32 mouse cellular contexts compared by ENCODE assay signal in genomic region chr3:152081381-152081780, GRCm38 (mm10).
"Had no signal": no experiment of that assay in that cellular context is flagged by ENCODE, and none has a peak within 500 bp of the region (broad histone marks: within the 10 kb centered on the region; RNA-seq: fewer than 3 reads in every experiment).

No protein-coding gene starts in this region.

- H3K36me3 ChIP-seq: limb, embryonic 10.5 days; limb, embryonic 12.5 days; limb, embryonic 13.5 days; limb, embryonic 15.5 days; liver, embryonic 12.5 days; liver, embryonic 13.5 days; liver, embryonic 15.5 days; lung, embryonic 15.5 days; midbrain, embryonic 10.5 days; midbrain, embryonic 12.5 days; midbrain, embryonic 13.5 days; neural tube, embryonic 12.5 days; neural tube, embryonic 13.5 days had no signal

- ATAC-seq: liver, embryonic 12.5 days; liver, postnatal 0 days; lung, postnatal 0 days; midbrain, embryonic 13.5 days; midbrain, embryonic 16.5 days had no signal

- H3K27ac ChIP-seq: limb, embryonic 10.5 days; limb, embryonic 12.5 days; limb, embryonic 13.5 days; limb, embryonic 15.5 days; liver, embryonic 12.5 days; liver, embryonic 13.5 days; liver, embryonic 14.5 days; liver, embryonic 15.5 days; lung, embryonic 15.5 days; macrophage; midbrain, embryonic 10.5 days; midbrain, embryonic 12.5 days; midbrain, embryonic 13.5 days; neural tube, embryonic 12.5 days; neural tube, embryonic 13.5 days had no signal

- H3K9me3 ChIP-seq: limb, embryonic 10.5 days; limb, embryonic 12.5 days; limb, embryonic 15.5 days; liver, embryonic 12.5 days; liver, embryonic 13.5 days; liver, embryonic 15.5 days; lung, embryonic 15.5 days; megakaryocyte, embryonic 14.5 days; midbrain, embryonic 10.5 days; midbrain, embryonic 12.5 days; midbrain, embryonic 13.5 days; neural tube, embryonic 12.5 days; neural tube, embryonic 13.5 days had no signal

- DNase-seq: left cerebral cortex, postnatal 4 days; liver; liver, embryonic 13.5 days; liver, postnatal 0 days; lung, adult 18-20 months; lung, adult 2 months; lung, embryonic 14.5 days; lung, postnatal 10 days; lung, postnatal 14 days; lung, postnatal 36 days; lung, postnatal 4 days; midbrain, embryonic 14.5 days had no signal

- H3K4me1 ChIP-seq: limb, embryonic 12.5 days; limb, embryonic 13.5 days; liver, embryonic 12.5 days; liver, embryonic 13.5 days; liver, embryonic 15.5 days; lung, embryonic 15.5 days; megakaryocyte, embryonic 14.5 days; midbrain, embryonic 10.5 days; midbrain, embryonic 12.5 days; midbrain, embryonic 13.5 days; neural tube, embryonic 12.5 days; neural tube, embryonic 13.5 days had no signal

- H3K4me3 ChIP-seq: limb, embryonic 10.5 days; limb, embryonic 12.5 days; limb, embryonic 13.5 days; limb, embryonic 15.5 days; liver, embryonic 12.5 days; liver, embryonic 13.5 days; liver, embryonic 15.5 days; lung, embryonic 15.5 days; megakaryocyte, embryonic 14.5 days; midbrain, embryonic 10.5 days; midbrain, embryonic 12.5 days; midbrain, embryonic 13.5 days; myocyte; neural tube, embryonic 12.5 days; neural tube, embryonic 13.5 days had no signal

- H3K9ac ChIP-seq: limb, embryonic 12.5 days; limb, embryonic 13.5 days; limb, embryonic 15.5 days; liver, embryonic 12.5 days; liver, embryonic 13.5 days; liver, embryonic 14.5 days; liver, embryonic 15.5 days; liver, postnatal 0 days; lung, embryonic 14.5 days; lung, embryonic 15.5 days; midbrain, embryonic 12.5 days; midbrain, embryonic 13.5 days; neural tube, embryonic 12.5 days; neural tube, embryonic 13.5 days had no signal

- H3K4me2 ChIP-seq: limb, embryonic 12.5 days; limb, embryonic 13.5 days; limb, embryonic 15.5 days; liver, embryonic 11.5 days; liver, embryonic 12.5 days; liver, embryonic 13.5 days; liver, embryonic 15.5 days; lung, embryonic 14.5 days; lung, embryonic 15.5 days; midbrain, embryonic 11.5 days; midbrain, embryonic 12.5 days; midbrain, embryonic 13.5 days; neural tube, embryonic 12.5 days; neural tube, embryonic 13.5 days had no signal

- H3K27me3 ChIP-seq: limb, embryonic 12.5 days; limb, embryonic 13.5 days; limb, embryonic 15.5 days; liver, embryonic 12.5 days; liver, embryonic 13.5 days; liver, embryonic 15.5 days; lung, embryonic 15.5 days; midbrain, embryonic 12.5 days; midbrain, embryonic 13.5 days; neural tube, embryonic 12.5 days; neural tube, embryonic 13.5 days had no signal
